Mouse (Mus musculus): Measurements from ENCODE around the gene Mcu.

DNA sequence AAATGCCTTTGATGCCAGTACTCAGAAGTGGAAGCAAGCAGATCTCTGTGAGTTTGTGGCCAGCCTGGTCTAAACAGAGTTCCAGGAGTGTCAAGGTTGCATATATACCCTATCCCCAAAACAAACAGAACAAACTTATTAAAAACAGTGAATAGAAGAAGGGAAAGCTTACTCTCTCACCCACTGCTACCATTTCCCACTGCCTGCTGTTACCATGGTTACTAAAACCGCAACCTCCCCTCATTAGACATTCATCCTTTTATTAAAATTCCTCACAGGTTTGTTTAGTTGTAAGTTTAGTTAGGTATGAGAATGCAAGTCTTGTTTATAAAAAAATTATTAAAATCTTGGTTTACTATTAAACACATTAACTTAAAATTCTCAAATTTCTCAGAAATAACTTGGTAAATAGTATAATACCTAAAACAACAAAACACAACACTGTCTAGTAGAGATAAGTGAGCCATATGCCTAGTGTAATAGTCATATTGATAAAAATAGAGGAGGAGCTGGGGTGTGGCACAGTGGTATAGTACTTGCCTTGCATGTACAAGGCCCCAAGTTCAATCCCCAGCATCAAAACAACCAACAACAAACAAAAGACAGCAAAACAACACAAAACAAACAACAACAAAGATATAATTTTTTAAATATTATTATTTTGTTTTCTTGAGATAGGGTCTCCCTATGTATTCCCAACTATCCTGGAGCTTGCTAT, 34.5 kb downstream of the Mcu start:
- TF ChIP-seq CTCF (IDR thresholded peaks at IDR 0.05; ENCODE audit: extremely low read depth, insufficient read depth, insufficient read length, insufficient replicate concordance), result no peak
- TF ChIP-seq POLR2A (IDR thresholded peaks at IDR 0.05; ENCODE audit: low read depth, low read length), result no peak

Data from spleen, adult 2 months (tissue).